Mouse (Mus musculus): ENCODE measurements around the gene Mpc2. TPM values are rescaled to one million over a fixed set of nuclear protein-coding genes. Genes with fewer than 3 reads are reported as not detected.

Mpc2 gene
- total RNA-seq, 2 experiments from 2014 or later = 148 to 186 TPM

DNA sequence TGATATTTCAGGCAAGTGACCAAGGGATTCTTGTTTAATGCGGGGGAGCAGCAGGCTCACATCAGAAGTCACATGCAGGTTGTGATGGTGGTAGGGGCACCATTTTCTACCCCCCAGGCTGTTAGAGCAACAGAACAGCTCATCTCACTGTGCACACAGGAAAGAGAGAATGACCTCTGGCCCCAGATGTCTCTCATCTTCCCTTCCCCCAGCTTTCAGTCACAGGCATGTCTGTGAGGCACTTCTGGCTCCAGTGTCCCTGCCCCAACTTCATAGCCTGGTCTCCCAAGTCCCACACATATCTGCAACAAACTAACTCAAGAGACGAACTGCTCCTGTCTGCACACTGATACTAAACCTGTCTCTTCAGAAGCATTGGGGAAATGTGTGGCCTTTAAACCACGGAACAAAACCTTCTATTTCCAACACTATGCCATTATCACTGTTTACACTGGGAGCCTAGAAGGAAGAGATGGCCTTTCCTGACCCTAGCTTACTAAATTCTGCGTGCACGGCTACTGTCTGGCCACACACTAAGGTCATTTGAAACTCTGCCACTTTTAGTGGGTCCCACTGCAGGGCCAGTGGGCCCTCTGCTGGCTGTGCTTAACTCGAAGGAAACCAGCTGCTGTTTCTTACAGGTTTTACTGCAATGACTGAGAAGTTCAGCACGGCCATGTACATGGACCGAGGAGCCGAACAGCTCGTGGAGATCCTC lies 43.0 kb downstream of the Mpc2 start:
- peak; percentile 12 for DNase-seq

DNA sequence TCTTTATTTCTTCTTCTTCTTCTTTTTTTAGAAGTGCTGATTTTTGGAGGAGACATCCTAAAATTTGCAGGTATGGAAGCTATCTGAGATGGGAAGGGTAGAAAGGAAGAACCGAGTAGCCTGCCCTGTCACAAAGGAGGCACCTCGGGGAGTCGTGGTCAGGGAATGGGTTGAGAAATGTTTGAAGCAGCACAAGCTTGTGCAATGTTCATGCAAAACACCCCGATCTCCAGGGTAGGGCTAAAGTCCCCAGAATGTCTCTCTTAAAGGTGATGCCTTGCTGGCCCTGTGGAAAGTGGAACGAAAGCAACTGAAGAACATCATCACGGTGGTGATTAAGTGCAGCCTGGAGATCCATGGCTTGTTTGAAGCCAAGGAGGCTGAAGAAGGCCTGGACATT lies 45.9 kb downstream of the Mpc2 start:
- no peak for DNase-seq

DNA sequence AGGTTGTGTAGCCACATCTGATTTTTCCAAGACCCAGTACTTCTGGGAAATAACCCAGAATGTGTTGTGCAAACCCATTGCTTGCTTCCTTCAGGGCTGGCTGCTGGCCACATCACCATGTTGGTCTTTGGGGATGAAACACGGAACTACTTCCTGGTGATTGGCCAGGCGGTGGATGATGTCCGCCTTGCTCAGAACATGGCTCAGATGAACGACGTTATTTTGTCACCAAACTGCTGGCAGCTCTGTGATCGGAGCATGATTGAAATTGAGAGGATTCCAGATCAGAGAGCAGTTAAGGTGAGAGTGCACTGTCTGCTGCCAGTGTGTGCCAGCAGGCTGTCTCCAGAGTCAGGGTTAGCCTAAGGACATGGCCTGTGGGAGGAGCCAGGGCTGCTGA lies 49.7 kb downstream of the Mpc2 start:
- no peak for DNase-seq

DNA sequence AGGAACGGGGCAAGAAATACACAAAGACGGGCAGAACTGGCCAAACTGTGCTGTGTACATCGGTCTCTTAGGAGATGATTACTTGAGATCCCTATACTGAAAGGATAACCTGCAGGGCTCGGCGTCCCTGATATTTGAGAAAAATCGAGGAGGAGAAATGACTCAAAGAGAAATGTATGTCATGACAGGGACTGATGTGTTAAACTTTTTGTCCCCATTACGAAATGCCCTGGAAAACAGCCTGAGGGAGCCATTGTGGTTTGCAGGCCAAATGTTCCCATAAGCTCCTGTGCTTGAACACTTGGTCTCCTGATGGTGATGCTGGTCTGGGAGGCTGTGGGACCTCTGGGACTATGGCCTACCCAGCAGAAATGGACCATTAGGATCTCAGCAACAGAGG lies 60.3 kb downstream of the Mpc2 start:
- no peak for DNase-seq

Other genes with a start within 250 kb of the Mpc2 start
- gene Tiprl, start 223.6 kb upstream of the Mpc2 start, total RNA-seq (2021) = 10 to 100 TPM; 26.4 to 30.0 TPM
- 1 to 10 TPM; 3.9 to 4.2 TPM for gene Gpr161, start 164.8 kb upstream of the Mpc2 start, total RNA-seq (2021)
- gene Dcaf6, start 162 bp upstream of the Mpc2 start, total RNA-seq (2021) = 100 to 1,000 TPM; 128 to 135 TPM
- gene Adcy10, start 24.5 kb downstream of the Mpc2 start, total RNA-seq (2021) = under 1 TPM in 1 of 2 experiments, not detected in 1; 0.12 TPM
- 10 to 100 TPM; 34.6 to 46.9 TPM for gene Mpzl1, start 173.9 kb downstream of the Mpc2 start, total RNA-seq (2021)
- gene Rcsd1, start 249.1 kb downstream of the Mpc2 start, total RNA-seq (2021) = 100 to 1,000 TPM; 128 to 138 TPM

All from gastrocnemius, postnatal 10 days (tissue).